Mouse (Mus musculus) bone marrow, adult 2 months (tissue): ENCODE data around the gene Rps2.

Source experiments
- CTCF ChIP-seq: fragments of 200-500 bp; IDR thresholded peaks from 2 replicates; pipeline ENCODE4 v1.5.1; 2011; ENCODE audit warnings: low read length, control low read depth; ENCODE audit not compliant: control insufficient read depth, insufficient read depth
- POLR2A ChIP-seq: fragments of 200-500 bp; IDR thresholded peaks from 2 replicates; pipeline ENCODE4 v1.6.1; 2011; ENCODE audit warnings: low read depth, mild to moderate bottlenecking, control low read depth, low read length, borderline replicate concordance; ENCODE audit not compliant: control insufficient read depth

- peak; percentile 98 for TF ChIP-seq CTCF
- TF ChIP-seq POLR2A, result peak; percentile 95
These were observed 6.3 kb downstream of the Rps2 start, which contains the start of gene Ndufb10 for GRCm38 (mm10) chr17:24724184-24724583.
